Mouse (Mus musculus) adrenal gland, postnatal 25 days (tissue): Measurements from ENCODE around the gene Spatc1l. TPM values are rescaled to one million over a fixed set of nuclear protein-coding genes. Genes with fewer than 3 reads are reported as not detected.
A peak's percentile ranks its signal among the peaks of the same experiment; 100 is the strongest.

Experiments
- DNase-seq: peaks from one replicate; pipeline ENCODE4 v3.0.0; 2021; ENCODE audit warnings: mixed read lengths
- long read RNA-seq: library from polyadenylated mRNA; stranded (forward); transcript quantifications from one replicate; pipeline ENCODE4 v2.0.0, GENCODE M21; 2021
- total RNA-seq: library from RNA; stranded (reverse); gene quantifications from 2 replicates; pipeline ENCODE4 v1.2.3, GENCODE M21; 2021

Gene Spatc1l
- total RNA-seq = not detected in 2 replicates
- long read RNA-seq = 0 reads

GRCm38 (mm10) chr10:76561972-76562371, at the start of gene Spatc1l:
Gene Spatc1l (plus strand): TSS chr10:76562272.
- DNase-seq = no peak

- peak; percentile 76 for DNase-seq
These were observed 49.0 kb upstream of the Spatc1l start for GRCm38 (mm10) chr10:76512965-76513583.

- no peak for DNase-seq
These were observed 31.1 kb upstream of the Spatc1l start for GRCm38 (mm10) chr10:76530922-76531321.

GRCm38 (mm10) chr10:76531375-76531774, 30.7 kb upstream of the Spatc1l start, which contains the start of gene Lss:
Gene Lss (plus strand): TSS chr10:76531588.
- peak; percentile 97 for DNase-seq

GRCm38 (mm10) chr10:76531828-76532227, 30.2 kb upstream of the Spatc1l start:
- DNase-seq = no peak

- no peak for DNase-seq
These were observed 26.5 kb upstream of the Spatc1l start for GRCm38 (mm10) chr10:76535526-76535925.

- DNase-seq = no peak
These were observed 24.5 kb upstream of the Spatc1l start for GRCm38 (mm10) chr10:76537619-76538018.

- DNase-seq = no peak
These were observed 20.6 kb upstream of the Spatc1l start for GRCm38 (mm10) chr10:76541336-76542085.

- no peak for DNase-seq
These were observed 19.3 kb upstream of the Spatc1l start for GRCm38 (mm10) chr10:76542636-76543375.

- no peak for DNase-seq
These were observed 15.5 kb upstream of the Spatc1l start for GRCm38 (mm10) chr10:76546566-76546965.

- no peak for DNase-seq
These were observed 13.9 kb upstream of the Spatc1l start for GRCm38 (mm10) chr10:76548218-76548617.

- DNase-seq = no peak
These were observed 11.6 kb upstream of the Spatc1l start for GRCm38 (mm10) chr10:76550458-76550857.

- DNase-seq = no peak
These were observed 10.5 kb upstream of the Spatc1l start for GRCm38 (mm10) chr10:76551556-76551955.

GRCm38 (mm10) chr10:76554061-76554460, 8.0 kb upstream of the Spatc1l start:
- no peak for DNase-seq

GRCm38 (mm10) chr10:76569996-76570685, 8.1 kb downstream of the Spatc1l start:
- DNase-seq = no peak

GRCm38 (mm10) chr10:76571070-76571469, 9.0 kb downstream of the Spatc1l start:
- no peak for DNase-seq

- DNase-seq = no peak
These were observed 10.1 kb downstream of the Spatc1l start for GRCm38 (mm10) chr10:76572151-76572550.

- no peak for DNase-seq
These were observed 13.3 kb downstream of the Spatc1l start, which contains the start of gene Ftcd for GRCm38 (mm10) chr10:76575374-76575773. Gene Ftcd (plus strand): TSS chr10:76575648.

GRCm38 (mm10) chr10:76576920-76577319, 14.8 kb downstream of the Spatc1l start:
- no peak for DNase-seq

GRCm38 (mm10) chr10:76584138-76584537, 22.1 kb downstream of the Spatc1l start:
- DNase-seq = no peak

- no peak for DNase-seq
These were observed 24.1 kb downstream of the Spatc1l start for GRCm38 (mm10) chr10:76586190-76586589.

- no peak for DNase-seq
These were observed 28.1 kb downstream of the Spatc1l start for GRCm38 (mm10) chr10:76590197-76590596.
